In the genomic region with DNA sequence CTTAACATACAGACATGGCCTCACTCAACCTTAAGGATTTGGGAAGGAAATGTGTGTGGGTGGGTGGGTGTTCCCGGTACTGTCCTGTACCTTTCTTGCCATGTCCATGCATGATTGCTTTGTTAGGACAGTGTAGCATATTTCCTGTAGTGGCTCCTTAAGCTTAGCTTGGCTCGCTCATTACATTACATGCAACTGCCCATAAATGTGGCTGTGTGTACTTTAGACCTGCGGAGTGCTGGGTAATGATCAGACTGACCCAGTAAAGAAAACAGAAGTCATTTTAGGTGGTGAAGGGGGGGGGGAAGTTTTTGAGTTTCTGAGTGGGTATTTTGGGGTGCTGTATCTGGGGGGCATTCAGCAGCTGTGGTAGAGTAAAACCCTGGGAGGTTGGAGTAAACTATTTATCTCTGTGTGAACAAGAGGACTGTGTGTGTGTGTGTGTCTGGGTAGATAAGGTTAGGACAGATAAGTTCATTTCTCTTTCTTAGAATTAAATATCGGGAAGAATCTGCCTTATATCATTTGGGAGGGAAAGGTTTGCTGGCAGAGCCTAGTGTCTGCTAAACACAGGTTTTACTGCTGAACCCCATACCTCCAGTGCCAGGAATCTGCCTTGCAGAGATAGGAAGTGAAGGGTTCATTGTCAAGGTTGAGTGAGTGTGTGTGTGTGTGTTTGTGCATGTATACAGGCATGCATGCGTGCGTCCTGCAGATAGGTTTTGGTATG, we compare ENCODE assay signal across 12 mouse cellular contexts. TPM values are rescaled to one million over a fixed set of nuclear protein-coding genes. Genes with fewer than 3 reads are reported as not detected.
DNase-seq lines count a peak whose midpoint lies in the region; ATAC-seq and TF ChIP-seq lines count a peak whose summit lies in the region.
"Had no signal": no experiment of that assay in that cellular context is flagged by ENCODE, and none has a peak within 500 bp of the region (broad histone marks: within the 10 kb centered on the region; RNA-seq: fewer than 3 reads in every experiment).

No protein-coding gene starts in this region.

- peaks cover 33% of the 10 kb centered on the region for H3K4me1 ChIP-seq in hindbrain, embryonic 12.5 days
- H3K4me1 ChIP-seq in hindbrain, embryonic 11.5 days (replicated peaks; ENCODE audit: control insufficient read depth, insufficient read depth, low read length), result peaks cover 9% of the 10 kb centered on the region; the same call in 1 of the 2 replicates
- H3K4me1 ChIP-seq in G1E (ENCODE audit: insufficient read depth, low read depth, low read length), result peaks cover 84% of the 10 kb centered on the region
- peaks cover 49% of the 10 kb centered on the region for H3K4me1 ChIP-seq in brown adipose tissue, adult 24 weeks (ENCODE audit: control insufficient read depth, insufficient read depth, insufficient read length, low read length)

- peak overlapping the region; percentile 18; the same call in 1 of the 2 replicates for H3K9ac ChIP-seq in hindbrain, embryonic 12.5 days
- H3K9ac ChIP-seq in hindbrain, embryonic 11.5 days (ENCODE audit: low read depth, low read length), result no peak overlapping the region
- H3K9ac ChIP-seq: hindbrain, embryonic 15.5 days had no signal

- no peak overlapping the region for H3K27ac ChIP-seq in hindbrain, embryonic 12.5 days
- no peak overlapping the region for H3K27ac ChIP-seq in hindbrain, embryonic 11.5 days (ENCODE audit: low read depth, low read length)
- peak overlapping the region; percentile 20; the same call in 1 of the 2 replicates for H3K27ac ChIP-seq in brown adipose tissue, adult 24 weeks (replicated peaks; ENCODE audit: low read depth, low read length)
- H3K27ac ChIP-seq: hindbrain, embryonic 15.5 days; left cerebral cortex, adult 2 months had no signal

- peaks cover 17% of the 10 kb centered on the region for H3K27me3 ChIP-seq in hindbrain, embryonic 12.5 days
- H3K27me3 ChIP-seq in hindbrain, embryonic 11.5 days (ENCODE audit: control insufficient read depth, insufficient read depth, low read length), result peaks cover 4% of the 10 kb centered on the region; the same call in 1 of the 2 replicates
- no peaks in the 10 kb centered on the region for H3K27me3 ChIP-seq in G1E (ENCODE audit: insufficient read depth, low read length)
- H3K27me3 ChIP-seq: hindbrain, embryonic 15.5 days had no signal

- DNase-seq in hindbrain, embryonic 11.5 days (ENCODE audit: low spot score), result no peak
- DNase-seq in G1E (ENCODE audit: low spot score), result peak; percentile 48
- DNase-seq in liver, result peak; percentile 66
- DNase-seq in frontal cortex, postnatal 10 days (ENCODE audit: low spot score in 2 of 2), result no peak
- DNase-seq in retina, postnatal 1 day, result no peak
- DNase-seq: adrenal gland, adult 2 months; cerebellum, postnatal 10 days; spleen, adult 18-20 months had no signal

- no peak for TF ChIP-seq CTCF in G1E (IDR thresholded peaks at IDR 0.05; ENCODE audit: low read depth, low read length)

- ATAC-seq in hindbrain, embryonic 12.5 days (ENCODE audit: low FRiP score), result no peak
- no peak for ATAC-seq in hindbrain, embryonic 11.5 days (ENCODE audit: low FRiP score)
- peak; percentile 57 for ATAC-seq in G1E (ENCODE audit: extremely low read depth, insufficient number of reproducible peaks, low FRiP score, poor library complexity, severe bottlenecking)

- no peaks in the 10 kb centered on the region for H3K36me3 ChIP-seq in hindbrain, embryonic 12.5 days
- H3K36me3 ChIP-seq in hindbrain, embryonic 11.5 days (ENCODE audit: control insufficient read depth, insufficient read depth, low read length), result no peaks in the 10 kb centered on the region
- H3K36me3 ChIP-seq in G1E (replicated peaks), result peaks cover 57% of the 10 kb centered on the region
- H3K36me3 ChIP-seq: hindbrain, embryonic 15.5 days had no signal

- 91% methylated on average over 6 of the region's 6 CpGs for WGBS in hindbrain, embryonic 12.5 days
- 90% methylated on average over 6 of the region's 6 CpGs for WGBS in hindbrain, embryonic 11.5 days

- H3K4me3 ChIP-seq in hindbrain, embryonic 12.5 days, result no peak overlapping the region
- no peak overlapping the region for H3K4me3 ChIP-seq in hindbrain, embryonic 11.5 days (ENCODE audit: low read depth, low read length)
- peak overlapping the region; percentile 67; the same call in 1 of the 2 replicates for H3K4me3 ChIP-seq in G1E (ENCODE audit: low read depth, low read length)
- H3K4me3 ChIP-seq in brown adipose tissue, adult 24 weeks (ENCODE audit: insufficient read depth, low read depth, low read length), result no peak overlapping the region
- H3K4me3 ChIP-seq: hindbrain, embryonic 15.5 days; left cerebral cortex, adult 2 months had no signal

- no peak overlapping the region for H3K4me2 ChIP-seq in hindbrain, embryonic 12.5 days (replicated peaks)
- H3K4me2 ChIP-seq in hindbrain, embryonic 11.5 days (replicated peaks; ENCODE audit: low read depth, low read length), result no peak overlapping the region
- H3K4me2 ChIP-seq: hindbrain, embryonic 15.5 days had no signal

- no peaks in the 10 kb centered on the region for H3K9me3 ChIP-seq in hindbrain, embryonic 12.5 days (replicated peaks)
- H3K9me3 ChIP-seq in hindbrain, embryonic 11.5 days (ENCODE audit: control insufficient read depth, low read length), result no peaks in the 10 kb centered on the region
- no peaks in the 10 kb centered on the region for H3K9me3 ChIP-seq in G1E (replicated peaks)
- H3K9me3 ChIP-seq: hindbrain, embryonic 15.5 days had no signal

RNA-seq across cellular contexts. Expression of gene Gmpr, which starts 4.6 kb away (rescaled TPM):
- 19.3 and 20.8 TPM in 2 replicates for polyA plus RNA-seq in hindbrain, embryonic 12.5 days (2016; fragmentation: Nextera tagmentation; extraction: Ambion mirVana)
- 26.8 and 28.8 TPM in 2 replicates for polyA plus RNA-seq in hindbrain, embryonic 11.5 days (2014; fragmentation: Nextera tagmentation; extraction: Ambion mirVana)
- total RNA-seq in G1E (2014; fragmentation: Nextera tagmentation) (82.4 and 85.9 TPM in 2 replicates), G1E (2017) (309 and 311 TPM in 2 replicates)
- 372 and 448 TPM in 2 replicates for polyA plus RNA-seq in G1E (2012)
- 74.5 and 79.6 TPM in 2 replicates for polyA plus RNA-seq in brown adipose tissue, adult 24 weeks (2012; ENCODE audit: insufficient read depth, insufficient read length, missing spikeins)

Comparison
In these comparisons a context has a peak if more than half of its experiments do, and no peak if none do; other contexts are left out.
1. DNase-seq: peak in G1E (single experiment) and liver (single experiment); none in hindbrain, embryonic 11.5 days (single experiment), frontal cortex, postnatal 10 days (0 of 2) and retina, postnatal 1 day (single experiment).